Mouse (Mus musculus) central nervous system, embryonic 18 days (tissue): Measurements from ENCODE around the gene Mfsd9. TPM values are rescaled to one million over a fixed set of nuclear protein-coding genes. Genes with fewer than 3 reads are reported as not detected.

ENCODE experiments used
- polyA plus RNA-seq: library from polyadenylated mRNA; depleted of rRNA; stranded (reverse); fragments of >200 nt; gene quantifications from 2 replicates; pipeline ENCODE4 v1.2.3, GENCODE M21; 2012; rRNA removed

Mfsd9 gene
- 4.8 and 5.0 TPM in 2 replicates for polyA plus RNA-seq

GRCm38 (mm10) chr1:40790324-40791141, at the start of gene Mfsd9:
TSS of gene Mfsd9 (minus strand) at chr1:40790687.

DNA sequence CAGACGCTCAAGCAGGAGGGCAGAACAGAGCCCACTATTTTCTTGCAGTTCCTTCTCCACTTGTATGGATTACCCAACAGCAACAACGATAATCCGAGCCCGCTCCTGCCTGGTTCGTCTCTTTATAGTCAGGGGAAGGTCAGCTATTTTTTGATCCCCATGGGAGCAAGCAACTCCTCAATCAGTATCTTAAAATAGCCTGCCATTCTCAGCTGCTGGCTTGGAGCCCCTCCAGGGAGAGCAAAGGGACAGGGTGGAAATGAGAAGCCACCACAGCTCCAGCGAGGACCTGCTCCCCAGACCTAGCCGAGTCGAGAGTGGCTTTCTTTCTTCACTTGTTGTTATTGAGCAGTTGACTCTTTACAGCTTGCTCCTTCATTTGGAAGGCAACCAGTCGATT, 14.9 kb upstream of the Mfsd9 start, which contains the start of gene Tmem182:
Tmem182 (plus strand) TSS at position 251 of the 400 bp plus-strand sequence.

Other genes with a start within 250 kb of the Mfsd9 start
- 0.25 and 0.34 TPM in 2 replicates for gene Slc9a4, start 210.6 kb downstream of the Mfsd9 start, polyA plus RNA-seq
- gene Slc9a2, start 110.1 kb downstream of the Mfsd9 start, polyA plus RNA-seq: 1.2 and 1.6 TPM in 2 replicates
- gene Tmem182, start 14.9 kb upstream of the Mfsd9 start, polyA plus RNA-seq: 0.08 and 0.92 TPM in 2 replicates